Mouse (Mus musculus) right cerebral cortex, postnatal 14 days (tissue): ENCODE results near the gene 1700001C19Rik.
"Not testable (repeated sequence)": the region's sequence is repeated elsewhere in the genome, so short reads cannot be mapped to it uniquely, and the experiment has no call there.

Source experiments
- DNase-seq: peaks from one replicate; pipeline ENCODE4 v3.0.0; 2022

The 1700001C19Rik gene

DNA sequence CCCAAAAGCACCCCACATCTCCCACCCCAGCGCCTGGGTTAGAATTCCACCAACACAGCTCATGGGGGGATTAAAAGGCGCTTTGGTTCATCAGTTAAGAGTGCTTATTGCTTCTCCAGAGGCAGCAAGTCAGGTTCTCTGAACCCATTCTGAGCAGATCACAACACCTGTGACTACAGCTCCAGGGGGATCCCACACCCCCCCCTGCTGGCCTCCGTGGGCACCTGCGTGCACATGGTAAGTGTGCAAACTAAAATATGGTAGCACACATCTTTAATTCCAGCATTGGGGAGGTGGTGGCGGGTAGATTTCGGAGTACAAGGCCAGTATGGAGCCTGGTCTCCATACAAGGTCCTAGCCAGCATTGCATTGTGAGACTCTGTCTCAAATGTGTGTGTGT, 9.9 kb downstream of the 1700001C19Rik start:
- DNase-seq, result no peak

DNA sequence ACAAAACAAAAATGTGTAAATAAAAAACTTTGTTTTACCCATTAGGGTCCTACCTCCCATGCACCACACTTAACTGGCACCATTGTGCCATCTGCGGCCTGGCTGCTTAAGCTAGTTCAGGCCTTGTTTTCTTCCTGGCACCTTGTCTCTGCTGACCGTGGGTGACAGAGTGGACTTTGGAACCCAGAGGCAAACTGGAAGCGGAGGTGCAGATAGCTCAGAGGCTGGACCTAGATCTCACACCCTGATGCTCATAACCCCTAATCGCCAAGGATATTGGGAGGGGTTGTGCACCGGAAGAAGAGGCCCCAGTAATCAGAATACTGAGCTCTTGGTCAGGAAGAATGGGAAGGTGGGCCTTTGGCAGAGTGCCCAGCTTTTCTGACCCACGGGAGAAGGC, 13.0 kb downstream of the 1700001C19Rik start:
- no peak for DNase-seq

DNA sequence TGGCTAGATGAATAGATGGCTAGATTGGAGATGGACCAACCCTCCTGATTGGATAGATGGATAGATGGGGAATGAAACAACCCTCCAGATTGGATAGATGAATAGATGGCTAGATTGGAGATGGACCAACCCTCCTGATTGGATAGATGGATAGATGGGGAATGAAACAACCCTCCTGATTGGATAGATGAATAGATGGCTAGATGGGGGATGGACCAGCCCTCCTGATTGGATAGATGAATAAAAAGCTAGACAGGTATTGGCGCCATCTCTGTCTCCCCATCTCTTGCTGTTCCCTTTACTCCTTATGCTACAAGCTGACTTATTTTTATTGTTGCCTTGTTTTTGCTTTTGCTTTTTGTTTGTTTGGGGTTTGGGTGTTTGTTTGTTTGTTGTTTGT, 14.6 kb downstream of the 1700001C19Rik start:
- DNase-seq, result not testable (repeated sequence)

DNA sequence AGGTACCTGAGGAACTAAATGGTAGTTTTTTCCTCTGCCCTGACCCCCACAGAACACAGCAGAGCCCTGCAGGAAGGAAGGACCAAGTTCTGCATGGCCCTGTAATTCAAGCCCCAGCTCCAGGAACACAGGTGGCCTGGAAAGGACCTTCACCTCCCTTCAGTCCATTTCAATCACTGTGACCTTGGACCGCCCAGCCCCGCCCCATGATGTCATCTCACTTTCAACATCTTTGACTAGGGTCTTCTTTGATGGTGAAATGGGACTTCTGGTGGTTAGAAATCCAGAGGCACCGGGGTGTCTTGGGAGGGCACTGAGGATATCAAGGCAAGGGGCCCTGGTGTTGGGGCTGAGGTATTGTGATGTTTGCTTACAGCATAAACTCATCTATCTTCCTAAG, 15.6 kb downstream of the 1700001C19Rik start:
- no peak for DNase-seq

DNA sequence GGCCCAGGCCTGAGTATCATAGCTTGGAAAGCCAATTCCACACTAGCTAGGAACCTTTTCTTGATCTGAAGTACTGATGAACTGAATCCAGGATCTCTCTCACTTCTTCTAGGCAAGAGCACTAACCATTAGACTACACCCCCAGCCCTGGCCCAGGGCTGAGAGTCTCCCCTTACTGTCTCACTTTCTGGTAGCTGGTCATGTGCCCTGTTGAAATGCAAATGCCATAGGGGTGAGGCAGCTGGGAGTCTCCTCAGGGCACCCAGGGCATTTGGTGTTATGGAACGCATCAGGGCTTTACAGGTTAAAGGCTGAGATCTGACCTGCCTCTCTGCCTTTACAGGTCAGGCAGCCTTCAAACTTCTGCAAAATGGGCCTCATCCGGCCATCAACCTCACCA, 17.0 kb downstream of the 1700001C19Rik start:
- no peak for DNase-seq

DNA sequence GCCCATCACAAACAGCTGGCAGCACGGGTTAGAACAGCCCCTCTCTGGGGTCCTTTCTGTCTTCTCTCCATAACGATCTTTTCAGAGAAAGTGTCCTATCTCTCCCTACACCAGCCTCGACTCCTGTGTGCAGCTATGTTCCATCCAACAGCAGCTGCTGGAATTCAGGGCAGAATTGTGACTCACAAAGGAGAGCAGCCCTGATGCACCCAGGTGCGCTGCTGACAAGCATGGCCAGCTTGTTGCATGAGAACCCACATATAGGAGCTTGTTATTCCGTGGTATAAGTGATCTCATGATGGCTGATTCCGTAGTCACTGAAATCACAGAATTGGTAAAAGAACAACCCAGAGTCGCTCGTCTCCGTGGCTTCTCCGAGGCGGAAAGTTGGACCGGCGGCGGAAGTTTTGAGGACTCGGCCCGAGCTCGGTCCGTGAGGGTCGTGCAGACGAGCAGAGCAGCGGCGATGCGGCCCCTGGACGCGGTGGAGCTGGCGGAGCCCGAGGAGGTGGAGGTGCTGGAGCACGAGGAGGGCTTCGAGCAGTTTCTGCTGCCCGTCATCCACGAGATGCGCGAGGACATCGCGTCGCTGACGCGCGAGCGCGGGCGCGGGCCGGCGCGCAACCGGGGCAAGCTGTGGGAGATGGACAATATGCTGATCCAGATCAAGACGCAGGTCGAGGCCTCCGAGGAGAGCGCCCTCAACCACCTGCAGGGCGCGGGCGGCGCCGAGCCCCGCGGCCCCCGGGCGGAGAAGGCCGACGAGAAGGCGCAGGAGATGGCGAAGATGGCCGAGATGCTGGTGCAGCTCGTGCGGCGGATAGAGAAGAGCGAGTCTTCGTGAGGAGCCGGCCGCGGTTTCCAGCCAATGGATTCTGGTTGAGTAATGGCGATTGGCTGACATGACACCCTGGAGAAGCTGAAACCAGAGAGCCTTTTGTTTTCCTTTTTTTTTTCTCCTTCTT, 27.0 kb downstream of the 1700001C19Rik start:
- not testable (repeated sequence) for DNase-seq

DNA sequence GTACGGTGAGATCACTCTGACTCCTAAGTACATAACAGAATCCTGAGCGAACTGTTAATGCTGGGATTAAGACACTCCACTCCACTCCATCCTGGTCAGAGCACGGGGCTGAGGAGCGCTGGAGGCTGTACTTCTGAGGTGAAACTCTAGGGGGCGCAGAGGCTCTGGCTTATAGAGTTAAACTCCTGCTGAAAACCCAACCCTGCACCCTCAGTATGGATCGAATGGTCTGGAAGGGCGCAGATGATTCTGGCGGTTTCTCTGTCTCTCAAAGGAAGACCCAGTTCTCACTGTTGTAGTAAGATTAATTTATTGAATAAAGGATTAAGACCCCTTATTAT, 28.6 kb downstream of the 1700001C19Rik start:
- DNase-seq, result peak; percentile 52

DNA sequence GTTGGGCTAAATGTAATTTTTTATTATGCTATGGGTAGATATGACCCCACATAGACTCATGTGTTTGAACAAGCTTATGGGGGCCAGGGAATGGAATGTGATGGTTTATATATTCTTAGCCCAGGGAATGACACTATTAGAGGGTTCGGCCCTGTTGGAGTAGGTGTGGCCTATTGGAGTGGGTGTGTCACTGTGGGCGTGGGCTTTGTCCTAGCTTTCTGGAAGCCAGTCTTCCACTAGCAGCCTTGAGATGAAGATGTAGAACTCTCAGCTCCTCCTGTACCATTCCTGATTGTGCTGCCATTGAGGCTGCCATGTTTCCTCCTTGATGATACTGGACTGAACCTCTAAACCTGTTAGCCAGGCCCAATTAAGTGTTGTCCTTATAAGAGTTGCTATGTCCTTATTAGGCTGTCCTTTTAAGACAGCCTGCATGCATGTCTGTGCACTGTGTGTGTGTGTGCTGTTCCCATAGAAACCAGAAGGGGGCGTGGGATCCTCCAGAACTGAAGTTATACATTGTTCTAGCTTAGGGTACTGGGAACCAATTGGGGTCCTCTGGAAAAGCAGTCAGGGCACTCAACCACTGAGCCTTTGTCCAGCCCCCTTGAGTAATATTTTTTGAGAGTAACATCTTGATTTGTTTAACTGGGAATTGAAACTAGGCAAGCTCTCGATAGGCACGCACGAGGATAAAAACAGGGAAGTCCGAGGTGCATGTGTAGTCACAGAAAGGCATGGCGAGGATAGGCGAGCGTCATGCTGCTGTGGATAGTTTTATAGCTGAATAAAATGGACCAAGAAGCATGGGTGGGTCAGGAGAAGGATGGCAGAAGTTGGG, 29.2 kb downstream of the 1700001C19Rik start:
- no peak for DNase-seq

DNA sequence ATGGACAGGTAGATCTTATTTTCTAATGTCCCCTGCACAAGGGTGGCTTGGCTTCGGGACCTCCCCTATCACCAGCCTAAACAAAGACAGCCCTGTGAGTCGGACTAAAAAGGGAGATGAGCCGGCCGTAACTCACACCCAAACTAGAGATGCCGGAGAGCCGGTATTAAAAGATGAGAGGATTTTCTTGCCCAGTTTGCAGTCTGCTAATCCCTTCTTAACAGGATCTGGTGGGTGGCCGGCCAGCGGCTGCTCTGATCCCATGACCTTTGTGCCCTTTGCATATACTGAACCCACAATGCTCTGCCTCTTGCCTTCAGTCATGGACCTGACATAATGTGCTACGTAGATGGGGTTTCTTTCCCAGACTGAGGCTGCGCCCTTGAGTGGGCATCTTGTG, 36.7 kb downstream of the 1700001C19Rik start, which contains the start of gene Guca1a:
Gene Guca1a, minus strand, starts transcription at position 134 of the 400 bp plus-strand sequence.
- DNase-seq, result no peak

DNA sequence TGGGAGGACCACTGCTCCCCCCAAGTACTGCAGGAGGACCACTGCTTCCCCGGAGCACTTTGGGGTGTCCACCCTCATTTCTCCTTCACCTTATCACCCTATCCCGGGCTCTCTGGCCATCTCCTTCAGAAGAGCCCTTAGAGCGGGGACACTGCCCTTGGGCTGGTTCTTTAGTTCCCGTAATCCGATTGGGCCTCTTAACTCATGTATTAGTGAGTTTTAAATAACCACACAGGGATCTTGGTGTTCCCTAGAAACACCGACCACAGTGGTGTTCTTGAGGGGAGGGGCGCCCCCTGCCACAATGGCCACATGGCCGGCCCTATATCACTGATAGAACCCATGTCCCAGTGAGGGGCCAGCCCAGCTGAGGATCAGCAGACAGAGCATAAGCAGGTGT, 38.1 kb downstream of the 1700001C19Rik start:
- no peak for DNase-seq

DNA sequence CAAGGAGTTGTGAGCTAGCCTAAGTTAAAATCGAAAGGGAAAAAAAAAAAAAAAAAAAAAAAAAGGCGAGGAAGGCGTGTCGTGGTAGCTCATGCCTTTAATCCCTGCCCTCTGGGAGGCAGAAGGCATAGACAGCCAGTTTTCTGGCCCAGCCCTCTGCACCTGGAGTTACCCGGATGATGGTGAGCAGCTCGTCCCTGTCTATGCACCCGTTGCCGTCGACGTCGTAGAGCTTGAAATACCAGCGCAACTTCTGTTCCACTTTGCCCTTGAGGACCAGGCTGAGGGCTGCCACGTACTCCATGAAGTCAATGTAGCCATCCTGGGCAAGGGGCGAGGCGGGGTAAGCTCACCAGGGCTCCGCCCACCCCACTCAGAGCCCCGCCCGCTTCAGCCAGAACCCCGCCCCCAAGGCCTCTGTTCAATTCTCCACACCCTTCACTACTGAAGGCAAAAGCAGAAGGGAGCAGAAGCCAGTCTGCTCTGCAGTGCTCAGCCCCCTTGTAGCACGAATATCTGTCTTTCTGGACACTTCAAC, 41.7 kb downstream of the 1700001C19Rik start:
- peak; percentile 34 for DNase-seq

DNA sequence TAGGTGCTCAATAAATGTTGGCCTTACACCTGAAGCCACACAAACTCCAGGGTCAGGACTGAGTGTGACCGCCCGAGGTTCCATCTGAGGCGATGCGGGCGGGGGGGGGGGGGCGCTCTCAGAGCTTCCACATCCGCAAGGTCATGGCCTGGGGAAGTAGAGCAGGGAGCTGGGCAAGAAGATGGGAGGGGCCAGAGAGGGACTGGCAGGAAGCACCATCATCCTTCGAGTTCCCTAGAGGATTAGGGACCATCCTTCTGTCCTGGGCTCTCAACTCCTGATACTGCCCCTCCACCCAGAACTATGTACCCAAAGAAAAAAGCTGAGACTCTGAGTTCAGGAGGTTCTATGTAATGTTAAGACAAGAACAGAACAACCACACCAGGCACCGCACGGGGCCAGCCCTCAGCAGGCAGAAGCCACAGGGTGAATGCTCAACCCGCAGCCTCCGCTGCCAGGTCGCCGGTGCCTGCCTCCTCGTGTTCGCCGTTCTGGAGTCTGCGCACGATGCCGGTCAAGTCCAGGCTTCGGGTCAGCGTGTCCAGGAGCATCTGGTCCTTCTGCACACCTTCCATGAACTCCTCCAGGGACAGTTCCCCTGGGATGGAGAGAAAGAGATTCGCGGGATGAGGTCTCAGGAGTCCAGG, 42.8 kb downstream of the 1700001C19Rik start:
- no peak for DNase-seq

DNA sequence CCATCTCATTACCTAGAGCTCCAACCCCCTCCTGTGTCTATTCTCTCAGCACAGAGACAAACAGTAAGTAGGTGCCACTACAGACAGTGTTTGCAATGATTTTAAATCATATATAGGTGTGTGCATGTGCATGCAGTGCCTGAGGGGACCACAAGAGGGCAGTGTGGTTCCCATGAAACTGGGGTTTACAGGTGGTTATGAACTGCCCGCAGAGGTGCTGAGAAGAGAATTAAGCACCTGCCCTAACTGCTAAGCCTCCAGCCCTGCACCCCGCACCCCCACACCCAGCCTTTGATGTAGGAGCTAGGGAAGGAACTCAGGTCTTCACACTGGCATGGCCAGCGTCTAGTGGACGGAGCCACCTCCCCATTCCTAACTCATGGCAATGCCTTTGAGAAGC, 50.5 kb downstream of the 1700001C19Rik start:
- DNase-seq, result peak; percentile 49

DNA sequence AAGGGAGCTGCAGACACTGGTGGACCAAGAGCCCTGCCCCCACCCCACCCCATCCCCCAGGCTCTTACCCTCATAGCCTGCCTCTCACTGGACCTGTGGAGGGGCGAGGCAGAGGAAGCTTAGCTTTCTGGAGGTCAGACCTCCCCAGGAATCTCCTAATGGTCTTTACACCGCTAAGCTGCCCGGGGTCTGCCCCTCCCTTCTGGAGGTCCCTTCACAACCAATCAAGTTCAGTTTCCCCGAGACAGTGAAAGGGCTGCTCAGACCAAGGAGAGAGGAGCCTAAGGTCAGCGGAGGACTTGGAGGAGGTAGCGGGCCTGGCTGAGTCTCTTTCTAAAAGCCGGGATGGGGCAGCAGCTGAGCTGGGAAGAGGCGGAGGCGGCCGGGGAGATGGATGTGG, 52.0 kb downstream of the 1700001C19Rik start, which contains the start of gene Guca1b:
Gene Guca1b, plus strand, starts transcription at position 249 of the 400 bp plus-strand sequence.
- DNase-seq, result no peak

DNA sequence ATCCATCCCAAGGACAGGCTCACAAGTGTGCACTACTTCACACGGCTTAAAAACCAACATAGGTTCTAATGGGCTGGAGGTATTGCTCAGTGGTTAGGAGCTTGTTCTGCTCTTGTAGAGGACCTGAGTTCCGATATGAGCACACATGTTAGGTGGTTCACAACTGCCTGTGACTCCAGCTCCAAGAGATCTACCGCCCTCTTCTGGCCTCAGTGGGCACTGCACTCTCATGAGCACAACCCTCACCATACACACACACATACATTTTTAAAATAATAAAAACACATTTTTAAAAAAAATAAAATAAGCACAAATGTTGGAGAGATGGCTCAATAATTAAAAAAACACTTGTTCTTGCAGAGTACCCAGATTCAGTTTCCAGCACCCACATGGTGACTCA, 53.1 kb downstream of the 1700001C19Rik start:
- DNase-seq, result no peak

DNA sequence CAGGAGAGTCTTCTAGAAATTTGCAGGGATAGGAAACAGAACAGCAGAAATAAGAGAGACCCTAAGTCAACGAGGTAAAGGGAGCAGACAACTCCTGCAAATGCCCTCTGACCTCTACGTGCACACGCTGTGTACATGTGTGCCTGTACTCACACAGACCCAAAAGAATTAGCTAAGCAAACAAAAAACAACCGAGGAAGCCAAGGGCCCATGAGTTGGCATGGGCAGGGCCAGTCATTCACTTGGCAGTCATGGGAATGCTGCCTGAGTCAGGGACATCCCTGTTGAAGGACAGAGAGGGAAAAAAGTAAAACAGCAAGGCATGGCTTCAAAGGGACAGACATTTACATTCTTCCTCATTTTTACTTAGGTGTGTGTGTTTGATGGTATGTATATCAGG, 53.9 kb downstream of the 1700001C19Rik start:
- DNase-seq, result no peak

DNA sequence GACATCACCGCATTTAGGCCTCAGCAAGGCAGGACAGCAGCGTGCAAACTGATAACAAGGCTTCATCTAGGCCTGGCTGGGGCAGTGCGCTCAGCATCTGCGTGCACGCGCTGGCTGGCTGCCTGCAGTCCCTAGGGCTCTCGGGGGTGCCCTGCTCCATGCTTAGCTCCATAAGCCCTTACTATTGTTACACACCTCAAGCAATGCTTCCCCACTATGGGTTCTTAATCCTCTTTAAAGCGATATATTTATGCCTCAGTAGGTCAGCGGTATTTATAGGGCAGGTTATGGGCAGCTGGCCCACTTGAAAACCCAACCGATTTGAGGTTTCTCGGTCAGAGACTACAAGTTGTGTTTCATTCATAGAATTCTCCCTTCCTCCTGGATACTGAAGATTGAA, 55.3 kb downstream of the 1700001C19Rik start:
- DNase-seq, result no peak

DNA sequence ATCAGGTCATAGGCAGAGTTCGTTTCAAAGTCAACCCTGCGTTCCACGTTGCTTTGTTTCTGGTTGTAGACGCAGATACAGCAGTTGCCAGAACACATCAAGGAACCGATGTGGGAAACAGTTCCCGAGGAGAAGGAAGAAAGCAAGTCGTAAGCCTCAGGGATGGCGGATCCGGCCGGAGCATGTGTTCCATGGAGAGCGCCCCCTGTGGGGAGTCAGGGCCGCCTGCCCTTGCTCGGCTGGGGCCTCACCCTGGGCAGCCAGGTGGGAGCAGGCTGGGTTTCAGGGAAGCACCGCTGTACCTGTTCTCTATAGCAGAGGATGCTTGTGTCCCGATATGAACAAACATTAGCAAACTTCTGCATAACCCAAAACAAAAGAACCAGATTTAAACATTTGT, 59.0 kb downstream of the 1700001C19Rik start:
- no peak for DNase-seq

DNA sequence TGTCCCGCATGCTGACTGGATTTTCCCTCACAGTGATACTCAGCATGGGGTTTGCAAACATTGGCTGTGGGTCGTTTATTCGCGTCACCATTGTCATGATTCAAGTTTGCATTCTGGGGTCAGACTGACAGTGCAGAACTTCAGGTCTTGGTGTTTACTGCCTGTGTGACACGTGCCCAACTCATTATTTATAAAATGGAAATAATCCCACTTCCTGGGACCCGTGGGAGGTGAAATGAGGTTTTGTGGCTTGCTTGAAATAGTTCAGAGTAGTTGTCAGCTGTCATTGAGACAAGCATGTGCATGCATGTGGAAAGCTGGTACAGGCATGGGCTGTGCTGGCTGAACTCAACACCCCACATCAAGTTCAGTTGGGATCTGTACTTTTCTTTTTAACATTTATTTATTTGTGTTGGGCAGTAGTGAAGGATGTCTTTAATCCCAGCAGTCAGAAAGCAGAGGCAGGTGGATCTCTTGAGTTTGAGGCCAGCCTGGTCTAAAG, 60.3 kb downstream of the 1700001C19Rik start:
- DNase-seq, result no peak

DNA sequence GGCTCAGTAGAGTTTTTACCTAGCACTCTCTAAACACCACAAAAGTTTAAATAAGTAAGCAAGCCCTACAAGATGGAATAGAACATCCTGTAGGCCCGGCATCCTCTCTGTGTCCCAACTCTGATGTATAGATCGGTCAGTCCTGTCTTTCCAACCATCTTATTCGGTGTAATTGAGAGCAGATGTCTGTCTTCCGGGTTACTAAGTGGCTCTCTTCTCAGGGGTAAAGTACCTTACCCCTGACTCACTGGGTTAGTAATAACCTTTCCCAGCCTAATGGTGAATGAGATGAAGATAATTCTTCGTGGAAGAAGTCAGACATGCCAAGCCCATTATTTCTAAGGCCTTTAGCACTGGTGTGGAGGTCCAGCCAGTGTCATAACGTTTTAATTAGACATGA, 63.2 kb downstream of the 1700001C19Rik start:
- no peak for DNase-seq

DNA sequence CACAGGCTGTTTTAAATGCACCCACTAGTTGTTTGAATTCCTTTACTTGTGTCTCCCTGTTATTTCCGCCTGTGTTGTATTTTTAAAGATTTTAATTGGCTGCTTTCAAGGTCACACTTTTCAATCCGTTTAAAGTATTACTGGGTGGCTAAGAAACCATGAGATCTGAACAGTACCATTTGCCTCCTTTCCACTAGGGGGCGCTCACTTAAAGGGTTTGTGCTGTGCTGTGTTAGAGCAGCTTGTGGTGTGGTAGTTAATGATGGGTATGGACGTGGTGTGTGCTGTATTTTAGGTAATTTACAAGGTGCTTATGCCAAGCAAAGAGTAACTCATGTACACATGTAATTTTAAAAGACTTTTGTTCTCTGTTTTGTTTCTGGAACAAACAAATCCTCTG, 65.7 kb downstream of the 1700001C19Rik start:
- DNase-seq, result peak; percentile 66

DNA sequence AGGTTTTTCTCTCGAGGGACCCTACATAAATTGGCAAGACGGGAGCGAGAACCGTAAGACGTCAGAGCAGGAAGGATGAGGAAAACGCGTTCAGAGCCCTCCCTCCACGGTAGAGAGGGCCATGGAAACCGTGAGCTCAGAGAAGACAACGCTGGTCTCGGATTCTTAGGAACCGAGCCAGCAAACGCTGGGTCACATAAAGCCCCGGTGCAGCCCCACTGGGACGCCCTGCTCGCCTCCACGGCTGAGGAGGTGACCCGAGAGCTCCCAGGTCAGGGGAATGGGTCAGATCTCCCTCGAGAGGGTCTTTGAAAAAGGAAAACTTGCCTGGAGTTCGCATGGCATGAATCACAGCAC, 68.1 kb downstream of the 1700001C19Rik start:
- DNase-seq, result no peak
